Mouse (Mus musculus) ES-Bruce4 (cell line): ENCODE data around the gene Rpl4.

Experiments used
- CTCF ChIP-seq: IDR thresholded peaks from one replicate; pipeline ENCODE4 v1.8.1; 2011; ENCODE audit warnings: low read depth, low read length
- EP300 ChIP-seq: IDR thresholded peaks from 2 replicates; pipeline ENCODE4 v1.6.1; 2011; ENCODE audit warnings: low read depth, low read length; ENCODE audit not compliant: insufficient read depth
- POLR2A ChIP-seq: IDR thresholded peaks from one replicate; pipeline ENCODE4 v1.8.1; 2011; ENCODE audit warnings: low read length; ENCODE audit not compliant: insufficient read depth

GRCm38 (mm10) chr9:64172145-64172815, 895 bp upstream of the Rpl4 start:
- no peak for TF ChIP-seq POLR2A
- TF ChIP-seq CTCF = no peak
- TF ChIP-seq EP300 = no peak
